Mouse (Mus musculus) left cerebral cortex, adult 9 months (tissue): ENCODE results near the gene Ndufs4.
A peak's percentile ranks its signal among the peaks of the same experiment; 100 is the strongest.

Experiments used
- DNase-seq, 2 experiments: peaks; one replicate each; pipeline ENCODE4 v3.0.0; 2022; ENCODE audit warnings: low spot score in 2 of 2

The Ndufs4 gene

GRCm38 (mm10) chr13:114388211-114388965, at the start of gene Ndufs4:
Gene Ndufs4, minus strand, starts transcription at chr13:114388258.
- no peak for DNase-seq

- no peak for DNase-seq
Measured at GRCm38 (mm10) chr13:114432491-114432890, 44.4 kb upstream of the Ndufs4 start.

- DNase-seq, result no peak
Measured at GRCm38 (mm10) chr13:114425230-114425629, 37.2 kb upstream of the Ndufs4 start.

- no peak for DNase-seq
Measured at GRCm38 (mm10) chr13:114420235-114420634, 32.2 kb upstream of the Ndufs4 start.

GRCm38 (mm10) chr13:114419364-114419763, 31.3 kb upstream of the Ndufs4 start:
- DNase-seq, result no peak

- DNase-seq, result no peak
Measured at GRCm38 (mm10) chr13:114412326-114412725, 24.3 kb upstream of the Ndufs4 start.

GRCm38 (mm10) chr13:114406866-114407265, 18.8 kb upstream of the Ndufs4 start:
- DNase-seq, result no peak

- DNase-seq, result no peak
Measured at GRCm38 (mm10) chr13:114406424-114406823, 18.4 kb upstream of the Ndufs4 start.

DNA sequence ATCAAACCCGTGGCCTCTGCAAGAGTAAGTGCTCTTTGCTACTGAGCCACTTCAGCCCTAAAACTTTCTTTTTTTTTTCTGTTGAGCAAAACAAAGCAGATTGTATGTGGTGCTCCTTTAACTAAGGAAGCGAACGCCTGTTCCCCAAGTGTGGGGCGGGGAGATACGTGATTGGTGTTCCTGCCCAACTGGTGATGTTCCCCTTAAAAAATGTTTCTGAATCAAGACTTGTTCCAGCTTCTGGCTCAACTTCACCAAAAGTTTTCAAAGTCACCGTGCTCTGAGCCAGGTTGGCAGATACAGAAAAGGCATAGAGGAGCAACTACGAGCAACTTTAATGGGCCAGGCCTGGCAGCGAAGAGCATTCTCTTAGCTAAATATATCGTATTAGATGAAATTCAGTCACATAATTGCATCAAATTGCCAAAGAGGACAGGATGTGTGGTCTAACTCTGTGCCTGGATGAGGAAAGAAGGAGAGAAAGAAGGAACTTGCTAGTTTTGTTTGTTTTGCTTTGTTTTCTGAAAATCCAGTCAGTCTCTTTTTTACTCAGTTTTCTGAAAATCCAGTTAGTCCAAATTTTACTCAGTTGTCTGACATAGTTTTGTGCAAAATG, 17.1 kb upstream of the Ndufs4 start:
- DNase-seq, result no peak

GRCm38 (mm10) chr13:114398906-114399305, 10.8 kb upstream of the Ndufs4 start:
- DNase-seq, result no peak

DNA sequence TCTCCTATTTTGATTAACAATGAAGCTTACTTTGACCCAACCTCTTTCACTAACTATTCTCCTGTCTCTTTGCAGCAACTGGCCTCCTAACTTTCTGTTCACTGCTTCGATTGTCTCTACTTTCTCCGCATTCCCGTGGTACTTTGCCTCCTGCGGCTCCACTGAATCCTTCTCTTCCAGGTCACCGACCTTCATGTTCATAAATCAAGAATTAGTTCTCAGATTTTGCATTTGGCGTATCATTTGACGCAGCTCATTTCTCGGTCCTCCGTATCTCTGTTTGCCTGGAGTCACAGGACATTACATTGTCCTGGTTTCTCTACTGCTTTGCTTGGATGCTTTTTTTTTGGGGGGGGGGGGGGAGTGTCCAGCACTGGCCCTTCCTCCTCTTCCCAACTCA, 9.2 kb upstream of the Ndufs4 start:
- DNase-seq, result no peak

DNA sequence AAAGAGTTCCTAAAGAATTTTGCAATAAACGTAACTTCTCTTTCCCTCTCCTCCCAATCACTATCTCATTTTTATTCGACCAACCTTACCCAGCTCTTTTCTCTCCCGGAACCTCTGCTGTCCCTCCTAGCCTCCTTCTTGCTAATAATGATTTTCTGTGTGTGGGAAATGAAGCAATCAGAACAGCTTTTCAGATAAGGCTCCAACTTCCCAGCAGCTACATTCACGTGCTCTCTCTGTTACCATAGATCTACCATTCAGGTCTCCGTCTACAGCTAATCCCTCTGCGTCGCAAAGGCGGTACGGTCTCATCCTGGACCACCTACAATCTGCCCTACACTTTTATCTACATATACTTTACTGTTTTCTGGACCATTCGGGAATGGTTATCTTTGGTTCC, 8.8 kb upstream of the Ndufs4 start:
- no peak for DNase-seq

GRCm38 (mm10) chr13:114394784-114395183, 6.7 kb upstream of the Ndufs4 start:
- DNase-seq, result no peak

GRCm38 (mm10) chr13:114392501-114392900, 4.4 kb upstream of the Ndufs4 start:
- no peak for DNase-seq

DNA sequence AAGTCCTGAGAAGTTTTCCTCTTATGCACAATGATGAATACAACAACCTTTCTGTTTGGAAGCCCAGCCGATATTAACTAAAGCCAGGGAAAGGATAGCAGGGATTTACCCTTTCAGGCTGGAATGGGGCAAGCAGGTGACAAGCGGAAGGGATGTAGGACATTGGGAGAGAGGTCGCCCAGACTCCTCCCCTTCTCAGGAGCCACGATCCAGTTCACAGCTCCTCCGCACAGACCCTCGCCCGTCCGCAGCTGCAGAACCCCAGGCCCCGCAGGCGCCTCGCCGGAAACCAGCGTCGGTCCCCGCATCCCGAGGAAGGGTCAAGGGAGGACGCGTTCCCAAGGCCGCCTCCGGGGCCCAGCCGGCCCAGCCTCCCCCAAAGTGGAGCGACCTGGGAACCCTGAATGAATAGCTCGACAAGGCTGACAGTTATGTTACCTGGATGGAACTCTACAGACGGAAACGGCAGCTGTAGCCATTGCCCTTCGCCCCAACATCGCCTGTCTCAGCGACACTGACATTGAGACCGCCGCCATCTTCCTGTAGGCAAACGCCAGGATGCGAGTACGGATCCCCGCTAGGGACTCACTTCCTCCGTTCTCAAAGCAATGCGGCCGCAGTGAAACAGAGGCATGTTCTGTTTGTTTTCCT, 412 bp downstream of the Ndufs4 start:
- peak; percentile 55 to 94 for DNase-seq

DNA sequence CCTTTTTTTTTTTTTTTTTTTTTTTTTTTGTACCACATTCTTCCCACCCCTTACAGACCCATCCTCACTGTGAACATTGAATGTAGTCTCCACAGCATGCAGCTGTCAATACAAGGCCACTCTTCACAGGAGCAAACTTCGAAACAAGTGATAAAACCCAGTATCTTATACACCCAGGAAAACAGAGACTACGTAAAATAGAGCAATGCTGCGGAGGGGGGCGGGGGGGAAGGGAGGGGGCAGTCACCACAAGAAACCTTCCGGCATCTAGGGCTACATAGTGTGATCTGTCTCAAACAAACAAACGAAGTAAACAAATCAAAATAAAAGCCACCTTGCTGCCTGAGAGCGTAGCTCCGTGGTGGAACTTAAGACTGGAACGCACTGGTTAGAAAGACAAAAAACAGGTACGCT, 977 bp downstream of the Ndufs4 start:
- DNase-seq, result no peak

DNA sequence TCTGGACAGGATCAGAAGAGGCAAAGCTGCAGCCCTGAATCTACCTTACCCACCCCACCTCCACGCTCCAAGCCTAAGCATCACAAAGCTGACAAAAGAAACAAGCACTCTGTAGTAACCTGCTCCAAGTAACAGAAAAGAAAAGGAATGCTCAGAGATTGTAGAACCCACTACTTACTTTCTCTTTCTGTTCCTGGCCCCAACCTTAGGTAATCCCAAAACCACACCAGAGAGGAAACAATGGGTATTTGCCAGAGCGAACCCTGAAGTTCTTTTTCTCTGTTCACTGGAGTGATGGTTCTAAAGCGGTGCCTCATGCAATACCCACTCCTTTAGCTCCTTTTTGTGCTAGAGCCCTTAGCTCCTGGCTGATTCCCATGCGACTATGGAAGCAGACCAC, 11.5 kb downstream of the Ndufs4 start:
- no peak for DNase-seq

DNA sequence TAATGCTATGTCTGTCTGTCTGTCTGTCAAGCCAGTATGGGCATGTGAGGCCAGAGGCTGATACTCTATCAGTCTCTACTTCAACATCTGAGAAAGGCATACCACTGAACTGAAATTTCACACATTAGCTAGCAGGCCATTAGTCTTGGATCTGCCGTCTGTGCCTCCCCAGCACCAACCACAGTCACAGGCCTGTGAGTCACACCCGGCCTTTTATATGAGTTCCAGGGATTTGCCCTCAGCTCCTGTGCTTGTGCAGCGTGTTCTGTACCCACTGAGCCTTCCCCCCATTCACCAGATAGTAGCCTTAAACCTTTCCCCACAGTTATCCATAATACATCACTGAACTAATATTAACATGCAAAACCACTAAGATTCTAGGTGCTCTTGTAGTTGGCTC, 26.0 kb downstream of the Ndufs4 start:
- no peak for DNase-seq

- DNase-seq, result peak in 1 of 2 experiments; percentile 9
Measured at GRCm38 (mm10) chr13:114351321-114351946, 36.6 kb downstream of the Ndufs4 start.

- no peak for DNase-seq
Measured at GRCm38 (mm10) chr13:114344979-114345712, 42.9 kb downstream of the Ndufs4 start.

DNA sequence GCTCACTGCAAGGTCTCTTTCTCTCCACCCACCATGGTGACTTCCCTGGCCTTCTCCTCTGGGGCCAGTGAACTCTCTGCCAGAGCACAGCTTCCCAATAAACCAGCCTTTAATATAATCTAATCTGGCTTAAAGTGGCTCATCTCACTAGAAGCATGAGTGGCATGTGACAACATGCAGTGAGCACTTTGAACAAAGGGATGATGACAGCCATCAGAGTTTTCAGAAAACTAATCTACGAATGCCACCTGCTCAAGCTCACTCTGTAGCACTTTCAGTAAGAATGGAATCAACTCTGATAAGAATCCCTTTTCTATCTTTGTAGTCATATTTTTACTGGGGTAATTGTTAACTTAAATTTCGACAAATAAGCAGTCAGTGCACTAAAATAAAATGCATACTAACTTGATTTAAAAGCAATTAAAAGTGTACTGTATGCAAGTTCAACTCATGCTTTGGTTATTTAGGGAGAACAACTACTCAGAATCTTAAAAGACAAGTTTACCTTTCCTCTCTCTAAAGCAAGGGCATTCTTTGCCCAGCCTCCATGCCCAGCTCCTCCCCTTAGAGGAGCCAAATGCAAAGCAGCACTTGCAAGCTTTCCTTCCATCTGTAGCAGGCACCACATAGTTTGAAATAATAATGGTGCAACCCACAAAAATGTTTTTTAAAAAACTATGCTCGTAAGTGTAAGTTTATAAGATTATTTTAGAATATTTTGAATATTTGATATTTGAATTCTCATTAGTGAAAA, 43.7 kb downstream of the Ndufs4 start:
- no peak for DNase-seq
